Mouse (Mus musculus) urinary bladder, postnatal 10 days (tissue): ENCODE measurements at regions not wholly inside any gene's neighbourhood (a gene's known extent, or its start where the extent isn't known, plus 50 kb on each side); places are given as distances from the start of the nearest gene placed in this dataset.

ENCODE experiments used
- DNase-seq: peaks from one replicate; pipeline ENCODE4 v3.0.0; 2022; ENCODE audit warnings: low spot score

DNA sequence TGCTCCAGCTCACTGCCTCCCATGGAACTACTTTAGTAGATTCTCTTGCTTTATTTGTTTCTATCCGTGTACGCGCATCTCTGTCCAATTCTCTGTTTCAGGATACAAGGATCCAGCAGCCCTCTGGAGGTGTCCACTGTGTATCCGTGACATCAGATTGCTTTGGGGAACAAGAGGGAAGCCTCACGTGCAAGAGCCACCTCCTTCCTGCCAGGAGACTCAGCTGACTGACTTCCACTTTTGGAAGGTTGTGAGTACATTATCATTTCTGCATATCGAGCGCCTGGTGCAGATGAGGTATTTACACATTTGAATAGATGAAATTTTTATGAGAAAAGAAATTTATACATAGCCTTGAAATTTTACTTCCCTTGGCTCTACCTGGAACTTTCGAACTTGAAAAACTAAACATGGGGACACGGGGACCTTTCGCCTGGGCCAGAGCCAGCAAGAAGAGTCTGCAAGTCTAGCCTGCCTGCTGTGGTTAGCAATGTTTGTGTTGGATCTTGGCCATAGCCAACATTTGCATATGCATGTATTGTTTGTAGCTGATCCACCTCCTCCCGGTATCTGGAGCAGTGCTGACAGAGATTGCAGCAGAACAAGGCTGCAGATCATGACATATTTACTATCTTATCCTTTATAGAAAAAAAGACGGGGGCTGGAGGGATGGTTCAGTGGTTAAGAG, 74.1 kb upstream of the Zc3h12a start:
- DNase-seq, result no peak

DNA sequence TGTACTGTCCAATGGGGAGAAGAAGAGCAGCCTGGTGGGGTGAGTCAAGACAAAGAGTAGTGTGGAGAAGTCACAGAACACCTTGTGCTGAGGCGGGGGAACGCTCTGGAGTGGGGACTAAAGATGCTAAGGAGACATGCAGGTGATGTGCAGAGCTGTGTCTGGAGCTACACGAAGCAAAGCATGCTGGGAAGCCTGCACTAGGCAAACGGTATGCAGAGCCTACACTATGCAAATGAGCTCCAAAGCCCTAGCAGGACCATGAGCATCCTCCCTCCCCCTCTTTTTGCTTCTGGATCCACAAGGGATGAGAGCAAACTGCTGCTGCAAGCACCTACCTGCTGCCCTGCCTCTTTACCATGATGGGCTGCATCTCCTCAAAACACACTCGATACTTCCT, 73.1 kb upstream of the Zc3h12a start:
- DNase-seq, result no peak

DNA sequence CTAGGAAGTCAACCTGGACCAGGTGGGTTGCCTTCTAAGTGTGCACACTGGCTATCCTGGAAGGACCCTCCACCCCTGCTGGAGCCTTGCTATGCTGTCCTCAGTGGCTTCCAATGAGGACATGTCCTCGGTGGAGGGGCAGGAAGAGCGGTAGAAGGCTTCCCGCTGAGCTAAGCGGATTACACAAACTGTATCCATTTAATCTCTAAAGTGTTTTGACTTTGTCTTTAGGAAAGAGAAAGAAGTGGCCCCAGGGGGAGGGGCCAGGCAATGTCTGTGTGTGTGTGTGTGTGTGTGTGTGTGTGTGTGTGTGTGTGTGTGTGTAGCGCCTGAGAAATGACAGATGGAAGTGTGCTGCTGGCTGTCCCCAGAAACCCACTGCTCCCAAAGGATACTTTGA, 71.6 kb upstream of the Zc3h12a start:
- no peak for DNase-seq

DNA sequence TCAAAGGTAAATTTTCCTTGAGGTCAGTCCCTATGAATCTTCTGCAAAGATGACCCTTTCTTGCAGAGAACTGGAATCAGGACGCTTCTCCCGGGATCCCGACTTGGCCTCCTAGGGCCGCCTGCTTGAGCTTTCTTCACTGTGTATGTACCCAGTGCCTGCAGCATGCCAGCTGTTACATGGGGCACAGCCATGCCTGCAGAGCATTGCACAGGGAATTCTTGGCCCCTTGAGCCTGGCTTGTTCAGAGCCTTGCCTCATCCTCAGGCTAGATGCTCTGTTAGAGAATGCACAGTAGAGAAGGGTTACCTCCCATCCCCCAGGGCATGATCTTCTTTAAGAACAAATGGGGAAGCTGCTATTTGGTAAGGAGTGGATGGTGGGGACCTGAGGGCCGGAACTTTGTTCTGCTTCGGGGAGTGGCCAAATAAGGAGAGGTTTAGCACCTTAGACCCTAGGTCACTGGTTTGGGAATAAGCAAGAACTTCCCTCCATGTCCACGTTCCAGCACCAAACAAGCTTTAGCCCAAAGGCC, 68.3 kb upstream of the Zc3h12a start:
- DNase-seq, result no peak

DNA sequence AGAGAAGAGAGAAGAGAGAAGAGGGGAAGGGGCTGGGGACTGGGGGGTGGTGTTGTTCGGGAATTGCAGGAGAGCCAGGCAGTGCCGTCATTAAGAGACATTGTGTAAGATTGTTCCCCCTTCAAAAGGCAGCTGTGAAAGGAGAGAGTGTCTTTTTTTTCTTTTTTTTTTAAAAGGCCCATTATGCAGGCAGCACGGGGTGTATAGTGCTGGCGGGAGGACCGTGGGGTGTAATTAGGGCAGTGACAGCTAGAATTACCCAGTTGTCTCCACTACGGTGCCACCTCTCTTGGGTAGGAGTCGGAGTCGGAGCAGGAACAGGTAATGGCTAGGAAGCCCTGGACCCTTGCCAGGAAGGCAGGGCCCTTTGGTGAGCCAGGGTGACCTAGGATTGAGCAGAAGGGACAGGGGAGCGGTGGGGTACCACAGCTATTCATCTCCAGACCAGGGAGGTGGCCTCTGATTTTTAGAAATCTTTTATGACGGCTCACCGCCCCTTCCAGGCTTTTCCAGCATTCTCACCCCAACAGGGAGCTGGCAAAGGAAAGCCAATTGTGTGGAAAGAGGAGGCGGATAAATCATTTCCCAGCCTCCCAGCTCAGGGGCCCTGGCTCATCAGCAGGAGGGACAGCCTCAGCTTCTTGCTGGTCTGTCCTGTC, 67.2 kb upstream of the Zc3h12a start:
- DNase-seq, result no peak

DNA sequence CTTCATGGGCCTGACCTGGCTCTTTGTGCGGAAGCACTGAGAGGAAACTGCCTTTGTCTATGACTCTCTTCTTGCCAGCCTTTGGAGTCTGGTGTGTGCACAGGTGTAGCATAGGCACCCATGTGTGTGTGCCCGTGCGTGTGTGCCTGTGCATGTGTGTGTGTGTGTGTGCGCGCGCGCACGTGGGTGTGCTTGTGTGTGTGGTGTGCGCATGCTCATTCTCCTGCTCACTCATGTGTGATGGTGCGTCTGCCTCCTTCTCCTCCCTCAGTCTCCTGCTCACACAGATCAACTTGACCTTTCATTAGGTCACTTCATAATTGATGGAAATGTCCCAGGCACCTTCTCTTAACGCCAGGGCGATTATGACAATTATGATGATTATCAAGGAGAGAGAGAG, 66.7 kb upstream of the Zc3h12a start:
- no peak for DNase-seq

DNA sequence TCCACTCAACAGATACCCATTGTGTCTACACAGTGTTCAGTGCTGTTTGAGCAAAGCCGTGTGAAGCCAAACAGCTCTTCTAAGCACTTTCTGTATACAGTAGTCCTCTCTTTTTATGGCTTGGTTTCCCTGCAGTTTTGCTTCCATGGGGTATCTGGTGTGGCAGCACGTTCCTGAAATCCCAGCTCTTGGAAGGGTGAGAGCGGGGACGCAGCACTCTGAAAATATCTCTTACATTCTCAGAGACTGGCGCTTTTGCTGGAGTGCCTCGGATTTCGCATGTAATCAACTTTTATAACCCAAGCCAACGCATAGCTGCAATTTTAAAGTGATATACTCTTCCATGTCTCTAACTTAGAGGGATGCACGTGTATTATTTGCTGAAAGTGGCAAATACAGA, 64.0 kb upstream of the Zc3h12a start:
- DNase-seq, result no peak

DNA sequence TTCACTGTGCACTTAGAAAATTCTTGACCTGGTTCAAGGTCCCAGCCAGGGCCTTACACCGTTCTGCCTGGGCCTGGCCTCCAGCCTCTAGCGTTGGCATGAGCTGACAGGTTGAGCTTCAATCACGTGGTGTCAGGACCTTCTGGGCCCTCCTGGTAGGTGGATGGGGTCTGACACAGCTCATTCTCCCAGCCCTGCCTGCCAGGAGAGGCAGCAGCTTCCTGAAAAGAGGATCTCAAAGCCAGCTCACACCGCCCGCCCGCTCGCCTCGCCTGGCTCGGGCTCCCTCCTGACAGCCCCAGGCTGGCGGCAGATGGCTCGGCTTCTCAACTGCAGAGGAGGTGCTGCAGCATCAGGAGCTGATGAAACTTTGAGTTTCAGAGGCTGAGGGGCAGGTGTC, 63.4 kb upstream of the Zc3h12a start:
- no peak for DNase-seq

DNA sequence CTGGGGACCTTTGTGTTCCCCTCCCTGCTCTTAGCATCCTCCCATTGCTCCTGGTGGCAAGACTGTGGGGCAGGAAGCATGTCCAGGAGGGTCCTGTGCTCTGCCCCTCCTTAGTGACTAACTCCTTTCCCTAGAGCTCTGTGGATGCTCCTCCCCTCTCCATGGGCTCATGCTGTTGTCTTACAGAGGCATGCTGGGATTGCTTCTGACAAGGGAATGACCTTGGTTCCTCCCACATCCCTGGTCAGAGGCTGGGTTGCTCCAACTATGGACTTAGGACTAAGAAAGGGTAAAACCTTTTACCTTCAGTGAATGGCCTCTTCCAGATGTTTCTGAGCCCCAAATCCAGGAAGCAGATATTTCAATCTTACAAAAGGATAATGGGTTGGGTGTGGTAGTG, 62.3 kb upstream of the Zc3h12a start:
- no peak for DNase-seq

DNA sequence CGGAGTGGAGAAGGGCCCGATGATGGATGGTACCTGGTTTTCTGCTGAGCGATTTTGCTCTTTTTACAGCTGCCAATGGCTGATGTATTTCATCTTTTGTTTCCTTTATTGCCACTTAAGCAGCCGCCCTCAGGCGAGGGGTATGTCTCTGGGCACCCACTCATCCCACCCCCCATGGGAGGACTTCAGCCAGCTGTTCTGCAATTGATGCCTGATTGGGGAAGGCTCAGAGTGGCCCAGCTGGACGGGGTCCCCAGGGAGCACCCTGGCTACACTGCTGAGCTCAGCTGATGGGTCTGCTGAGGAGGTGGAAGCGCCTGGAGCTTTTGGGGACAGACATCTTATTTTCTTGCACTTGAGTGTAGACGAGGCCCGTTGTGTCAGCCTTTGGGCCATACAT, 58.6 kb upstream of the Zc3h12a start:
- DNase-seq, result no peak

DNA sequence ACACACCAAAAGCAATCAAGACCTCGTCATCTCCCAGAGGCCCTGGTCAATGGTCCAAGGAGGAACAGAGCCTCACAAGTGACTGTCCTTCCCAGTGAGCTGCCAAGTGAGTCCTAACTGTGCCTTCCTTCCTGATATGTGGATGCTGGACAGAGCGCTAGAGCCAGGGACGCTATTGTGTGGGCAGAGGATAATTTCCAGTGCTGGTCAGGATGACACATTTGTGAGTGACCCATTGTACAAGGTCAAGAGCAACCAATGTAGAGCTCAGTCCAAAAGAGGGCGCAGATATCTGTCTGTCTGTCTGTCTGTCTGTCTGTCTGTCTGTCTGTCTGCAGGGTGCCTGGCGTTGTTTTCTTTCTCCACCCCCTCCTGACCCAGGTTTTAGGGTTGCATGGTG, 57.4 kb upstream of the Zc3h12a start:
- DNase-seq, result no peak

DNA sequence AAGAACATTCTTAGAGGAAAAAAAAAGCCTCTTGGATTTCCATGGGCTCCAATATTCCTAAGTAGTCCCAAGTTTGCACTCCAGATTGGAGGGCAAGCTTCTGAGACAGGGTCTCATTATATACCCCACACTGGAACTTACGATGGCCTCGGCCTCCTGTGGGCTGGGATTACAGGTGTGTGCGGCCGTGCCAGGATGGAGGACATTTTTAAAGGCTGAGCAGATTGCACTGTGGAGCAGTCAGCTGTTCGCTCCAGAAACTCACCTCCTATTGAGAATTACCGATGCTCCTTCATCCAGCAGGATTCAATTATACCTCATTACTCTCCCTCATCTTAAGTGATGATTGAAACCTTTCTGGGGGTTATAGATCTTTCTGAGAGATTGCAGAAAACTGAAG, 53.3 kb upstream of the Zc3h12a start:
- DNase-seq, result no peak

DNA sequence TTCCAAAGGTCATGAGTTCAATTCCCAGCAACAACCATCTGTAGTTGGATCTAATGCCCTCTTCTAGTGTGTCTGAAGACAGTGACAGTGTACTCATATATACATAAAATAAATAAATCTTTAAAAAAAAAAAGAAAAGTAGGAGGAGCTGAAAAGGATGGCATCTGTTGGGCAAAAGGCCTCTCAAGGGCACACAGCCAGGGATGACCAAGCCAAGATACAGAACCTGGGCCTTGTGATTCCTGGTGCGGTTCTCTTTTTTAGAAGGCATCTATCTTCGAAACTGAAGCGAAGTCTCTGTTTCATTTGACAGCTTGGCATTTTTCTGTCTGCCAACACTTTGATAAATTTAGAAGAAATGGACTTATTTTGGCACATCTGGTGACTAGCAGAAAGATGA, 50.9 kb upstream of the Zc3h12a start:
- DNase-seq, result no peak

DNA sequence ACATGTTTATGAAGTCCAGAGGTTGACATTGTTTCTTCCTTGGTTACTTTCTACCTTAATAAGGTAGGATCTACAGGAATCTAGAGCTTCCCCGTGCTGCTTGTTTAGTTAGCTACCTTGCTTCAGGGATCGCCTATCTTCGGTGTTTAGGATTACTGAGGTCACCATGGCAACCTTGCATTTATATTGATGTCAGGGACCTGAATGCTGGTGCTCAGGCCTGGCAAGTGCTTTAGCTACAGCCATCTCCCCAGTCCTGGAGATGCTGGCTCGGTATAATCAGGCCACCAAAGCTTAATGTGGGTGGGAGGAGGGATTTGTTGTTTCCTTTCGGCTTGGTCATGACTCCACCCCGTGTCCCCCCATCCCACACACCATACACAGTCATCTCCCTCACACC, 50.0 kb upstream of the Zc3h12a start:
- DNase-seq, result no peak
